Comparison of ENCODE assay signal across 10 mouse cellular contexts in genomic region chr10:96294666-96295065, GRCm38 (mm10).
DNase-seq lines count a peak whose midpoint lies in the region; ATAC-seq and TF ChIP-seq lines count a peak whose summit lies in the region.
"Had no signal": no experiment of that assay in that cellular context is flagged by ENCODE, and none has a peak within 500 bp of the region (broad histone marks: within the 10 kb centered on the region; RNA-seq: fewer than 3 reads in every experiment).

No protein-coding gene starts in this region.

- no peak for TF ChIP-seq CTCF in lung, postnatal 0 days (IDR thresholded peaks at IDR 0.05)

- no peaks in the 10 kb centered on the region for H3K4me1 ChIP-seq in lung, postnatal 0 days (ENCODE audit: insufficient read depth, low read depth, low read length)
- H3K4me1 ChIP-seq in forebrain, embryonic 10.5 days, result no peaks in the 10 kb centered on the region
- H3K4me1 ChIP-seq: stomach, embryonic 15.5 days had no signal

- H3K9ac ChIP-seq in lung, postnatal 0 days (replicated peaks; ENCODE audit: low read depth), result no peak overlapping the region
- H3K9ac ChIP-seq: stomach, embryonic 15.5 days had no signal

- H3K27ac ChIP-seq in lung, postnatal 0 days (ENCODE audit: low read length), result no peak overlapping the region
- H3K27ac ChIP-seq in forebrain, embryonic 10.5 days, result no peak overlapping the region
- H3K27ac ChIP-seq: stomach, embryonic 15.5 days had no signal

- H3K27me3 ChIP-seq in lung, postnatal 0 days (replicated peaks; ENCODE audit: insufficient read depth, low read length), result no peaks in the 10 kb centered on the region
- no peaks in the 10 kb centered on the region for H3K27me3 ChIP-seq in forebrain, embryonic 10.5 days (ENCODE audit: poor library complexity, severe bottlenecking)
- H3K27me3 ChIP-seq: stomach, embryonic 15.5 days had no signal

- peak; percentile 43 for DNase-seq in adrenal gland, adult 2 months
- DNase-seq in adrenal gland, adult 18-20 months (ENCODE audit: low spot score in 2 of 2), result no peak
- peak; percentile 32 for DNase-seq in ES-CJ7 (ENCODE audit: low read depth, low spot score)
- DNase-seq in gastrocnemius, postnatal 14 days, result peak; percentile 15
- DNase-seq in lung, postnatal 0 days (ENCODE audit: low spot score), result peak; percentile 48
- DNase-seq in embryo, embryonic 11 days, result no peak
- DNase-seq in forebrain, embryonic 10.5 days (ENCODE audit: extremely low spot score, low spot score), result no peak
- DNase-seq in left cerebral cortex, adult 8-10 months (ENCODE audit: low spot score in 2 of 2), result no peak
- DNase-seq: cerebellum, adult 9-11 months had no signal

- H3K36me3 ChIP-seq in lung, postnatal 0 days (ENCODE audit: insufficient read depth, low read length), result no peaks in the 10 kb centered on the region
- H3K36me3 ChIP-seq in forebrain, embryonic 10.5 days (replicated peaks), result no peaks in the 10 kb centered on the region
- H3K36me3 ChIP-seq: stomach, embryonic 15.5 days had no signal

- H3K4me3 ChIP-seq in lung, postnatal 0 days (ENCODE audit: low read depth, low read length), result no peak overlapping the region
- H3K4me3 ChIP-seq in forebrain, embryonic 10.5 days, result no peak overlapping the region
- H3K4me3 ChIP-seq: stomach, embryonic 15.5 days had no signal

- intact Hi-C loops in gastrocnemius, postnatal 14 days (cut with DNase I; ENCODE audit: low total_unique reads), result no loop called here

- no peak overlapping the region for H3K4me2 ChIP-seq in lung, postnatal 0 days (replicated peaks; ENCODE audit: low read depth, low read length)
- H3K4me2 ChIP-seq: stomach, embryonic 15.5 days had no signal

- no peaks in the 10 kb centered on the region for H3K9me3 ChIP-seq in lung, postnatal 0 days (ENCODE audit: low read length)
- H3K9me3 ChIP-seq in forebrain, embryonic 10.5 days, result no peaks in the 10 kb centered on the region
- H3K9me3 ChIP-seq: stomach, embryonic 15.5 days had no signal

- 0 out of 2 replicates have a peak, but pooled peaks have one; percentile 26 for TF ChIP-seq EP300 in lung, postnatal 0 days (IDR thresholded peaks at IDR 0.05)

- WGBS in lung, postnatal 0 days, result 63% methylated on average over 2 of the region's 2 CpGs
- WGBS in forebrain, embryonic 10.5 days, result 86% methylated on average over 2 of the region's 2 CpGs

- peak; percentile 46 for ATAC-seq in lung, postnatal 0 days

Comparison
In these comparisons a context has a peak if more than half of its experiments do, and no peak if none do; other contexts are left out.
1. DNase-seq: peak in adrenal gland, adult 2 months (single experiment), ES-CJ7 (single experiment), gastrocnemius, postnatal 14 days (single experiment) and lung, postnatal 0 days (single experiment); none in adrenal gland, adult 18-20 months (0 of 2), embryo, embryonic 11 days (single experiment), forebrain, embryonic 10.5 days (single experiment) and left cerebral cortex, adult 8-10 months (0 of 2).